Mouse (Mus musculus) heart, postnatal 0 days (tissue): ENCODE measurements at regions not wholly inside any gene's neighbourhood (a gene's known extent, or its start where the extent isn't known, plus 50 kb on each side); places are given as distances from the start of the nearest gene placed in this dataset.

Source experiments
- ATAC-seq: fragments of 200-750 bp; cut with Nextera tagmentation; 2 replicates; pipeline ENCODE4 v1.8.0; 2017; ENCODE audit warnings: low read depth, moderate number of reproducible peaks, moderate library complexity; ENCODE audit not compliant: insufficient read depth
- DNase-seq: peaks from one replicate; pipeline ENCODE4 v3.0.0-alpha.2; 2016; ENCODE audit warnings: low spot score
- H3K27ac ChIP-seq: fragments of 300-500 bp; sonication (generic); 2 replicates; pipeline ENCODE4 v1.5.1; 2014; ENCODE audit warnings: low read depth, mild to moderate bottlenecking
- H3K27me3 ChIP-seq: fragments of 300-500 bp; sonication (generic); 2 replicates; pipeline ENCODE4 v1.6.1; 2014; ENCODE audit warnings: low read length, mixed read lengths; ENCODE audit not compliant: control insufficient read depth, insufficient read depth
- H3K36me3 ChIP-seq: fragments of 300-500 bp; sonication (generic); replicated peaks from 2 replicates; pipeline ENCODE4 v1.6.1; 2014; ENCODE audit warnings: low read length, mixed read lengths; ENCODE audit not compliant: control insufficient read depth, insufficient read depth
- H3K4me1 ChIP-seq: fragments of 300-500 bp; sonication (generic); 2 replicates; pipeline ENCODE4 v1.6.1; 2014; ENCODE audit warnings: antibody characterized with exemption; ENCODE audit not compliant: control insufficient read depth, insufficient read depth
- H3K4me2 ChIP-seq: fragments of 300-500 bp; sonication (generic); 2 replicates; pipeline ENCODE4 v1.6.1; 2014; ENCODE audit warnings: low read depth, mild to moderate bottlenecking, low read length, moderate library complexity
- H3K4me3 ChIP-seq: fragments of 300-500 bp; sonication (generic); 2 replicates; pipeline ENCODE4 v1.5.1; 2014; ENCODE audit warnings: low read depth, low read length
- H3K9ac ChIP-seq: fragments of 300-500 bp; sonication (generic); replicated peaks from 2 replicates; pipeline ENCODE4 v1.6.1; 2014; ENCODE audit warnings: low read depth, low read length, mixed read lengths
- H3K9me3 ChIP-seq: fragments of 300-500 bp; sonication (generic); replicated peaks from 2 replicates; pipeline ENCODE4 v1.6.1; 2016; ENCODE audit warnings: low read length; ENCODE audit not compliant: control insufficient read depth
- CTCF ChIP-seq: IDR thresholded peaks from 2 replicates; pipeline ENCODE4 v1.5.1; 2016; ENCODE audit warnings: antibody characterized with exemption, control low read depth, low read depth
- EP300 ChIP-seq: IDR thresholded peaks from 2 replicates; pipeline ENCODE4 v1.6.1; 2016; ENCODE audit warnings: antibody characterized with exemption, low read depth
- WGBS: fragments of 180-500 bp; shearing (Covaris S2); extraction: QIAGEN DNeasy Blood & Tissue Kit; methylation state at CpG from one replicate; pipeline ENCODE4 v1.1.7; 2014; 5-methylcytosine and 5-hydroxymethylcytosine counted together

DNA sequence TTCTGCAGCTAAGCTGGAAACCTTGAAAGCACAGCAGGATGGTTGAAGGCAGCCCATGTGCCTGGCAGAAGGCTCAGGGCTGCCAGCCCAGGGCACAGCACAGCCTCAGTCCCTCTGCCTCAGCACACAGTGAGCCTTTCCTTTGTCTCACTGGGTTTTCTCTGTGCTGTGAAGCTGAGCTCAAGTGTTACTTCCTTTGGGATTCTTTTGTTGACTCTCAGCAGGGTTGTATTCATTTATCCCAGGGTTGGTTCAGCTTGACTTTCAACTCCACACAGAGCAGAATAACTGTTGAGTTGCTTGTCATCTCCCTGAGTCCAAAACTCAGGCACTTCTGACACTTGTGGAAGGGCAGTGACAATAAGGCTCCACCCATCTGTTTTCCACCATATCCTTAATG lies 162.3 kb upstream of the Bmper start:
- TF ChIP-seq EP300: no peak
- no peak for TF ChIP-seq CTCF
- Histone ChIP-seq H3K4me3 (no peak overlapping the region), H3K9ac (no peak overlapping the region), H3K4me2 (no peak overlapping the region), H3K27me3 (no peaks in the 10 kb centered on the region), H3K27ac (no peak overlapping the region), H3K36me3 (no peaks in the 10 kb centered on the region), H3K4me1 (no peaks in the 10 kb centered on the region), H3K9me3 (no peaks in the 10 kb centered on the region)
- ATAC-seq: no peak
- DNase-seq: no peak

GRCm38 (mm10) chr9:23061179-23061929 lies 161.5 kb upstream of the Bmper start:
- no peak overlapping the region for H3K9ac ChIP-seq
- H3K36me3 ChIP-seq: no peaks in the 10 kb centered on the region
- no peaks in the 10 kb centered on the region for H3K27me3 ChIP-seq
- TF ChIP-seq EP300 (no peak), CTCF (no peak)
- no peak overlapping the region for H3K27ac ChIP-seq
- H3K4me1 ChIP-seq: no peaks in the 10 kb centered on the region
- H3K4me2 ChIP-seq: no peak overlapping the region
- DNase-seq (no peak), ATAC-seq (no peak)
- WGBS: 55% methylated on average over 4 of the region's 4 CpGs
- H3K4me3 ChIP-seq: no peak overlapping the region
- H3K9me3 ChIP-seq: no peaks in the 10 kb centered on the region

DNA sequence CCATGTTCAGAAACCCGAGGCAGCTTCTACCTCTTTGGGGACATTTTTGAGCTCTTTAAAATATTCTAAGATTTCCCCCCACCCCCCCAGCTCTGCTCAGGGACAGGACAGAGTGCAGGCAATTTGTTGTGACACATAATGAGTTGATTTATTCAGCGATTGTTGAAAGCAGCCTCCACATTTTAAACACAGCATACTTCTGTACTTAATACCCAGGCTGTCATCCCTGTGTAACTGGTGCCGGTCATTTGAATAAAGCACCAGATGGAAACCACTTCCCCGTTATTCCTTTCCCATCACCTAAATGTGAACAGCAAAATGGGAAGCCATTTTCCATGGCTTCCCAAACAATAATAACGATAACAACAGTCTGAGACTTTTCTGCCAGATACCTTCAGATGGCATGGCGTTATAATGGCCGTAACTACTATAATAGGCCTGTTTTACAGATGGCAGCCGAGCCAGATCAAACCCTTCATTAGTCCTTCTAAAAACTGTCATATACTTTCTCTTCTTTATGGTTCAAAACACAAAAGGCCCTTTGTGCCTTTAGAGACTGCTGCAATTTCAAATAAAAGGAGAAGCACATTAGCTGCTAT lies 160.7 kb upstream of the Bmper start:
- H3K27me3 ChIP-seq: no peaks in the 10 kb centered on the region
- 85% methylated on average over 8 of the region's 8 CpGs for WGBS
- TF ChIP-seq CTCF (no peak), EP300 (no peak)
- no peak overlapping the region for H3K9ac ChIP-seq
- H3K4me2 ChIP-seq: no peak overlapping the region
- DNase-seq: no peak
- no peak for ATAC-seq
- no peaks in the 10 kb centered on the region for H3K4me1 ChIP-seq
- no peak overlapping the region for H3K4me3 ChIP-seq
- H3K27ac ChIP-seq: no peak overlapping the region
- H3K9me3 ChIP-seq: no peaks in the 10 kb centered on the region
- H3K36me3 ChIP-seq: no peaks in the 10 kb centered on the region

- Histone ChIP-seq H3K9ac (no peak overlapping the region), H3K27me3 (no peaks in the 10 kb centered on the region), H3K4me2 (no peak overlapping the region), H3K27ac (no peak overlapping the region), H3K4me3 (no peak overlapping the region), H3K9me3 (no peaks in the 10 kb centered on the region), H3K4me1 (no peaks in the 10 kb centered on the region), H3K36me3 (no peaks in the 10 kb centered on the region)
- DNase-seq (no peak), ATAC-seq (no peak)
- TF ChIP-seq EP300 (no peak), CTCF (no peak)
- 60% methylated on average over 7 of the region's 7 CpGs for WGBS
Observed at GRCm38 (mm10) chr9:23062656-23063444, 160.0 kb upstream of the Bmper start.

GRCm38 (mm10) chr9:23064001-23064400 lies 158.9 kb upstream of the Bmper start:
- DNase-seq (no peak), ATAC-seq (no peak)
- H3K9ac ChIP-seq: no peak overlapping the region
- TF ChIP-seq EP300: no peak
- WGBS: 71% methylated on average over 2 of the region's 2 CpGs
- H3K36me3 ChIP-seq: no peaks in the 10 kb centered on the region
- no peaks in the 10 kb centered on the region for H3K9me3 ChIP-seq
- no peaks in the 10 kb centered on the region for H3K27me3 ChIP-seq
- no peak overlapping the region for H3K4me3 ChIP-seq
- H3K4me2 ChIP-seq: no peak overlapping the region
- no peaks in the 10 kb centered on the region for H3K4me1 ChIP-seq
- no peak overlapping the region for H3K27ac ChIP-seq
